Mouse (Mus musculus) MEL (cell line): ENCODE data around the gene Olfr12. TPM values are rescaled to one million over a fixed set of nuclear protein-coding genes. Genes with fewer than 3 reads are reported as not detected.

Source experiments
- DNase-seq: peaks from one replicate; pipeline ENCODE4 v3.0.0; 2011; ENCODE audit warnings: low read depth, low spot score
- H3K27ac ChIP-seq: 2 replicates; pipeline ENCODE4 v1.5.1; 2012; ENCODE audit warnings: low read depth, mild to moderate bottlenecking, control low read depth, low read length, moderate library complexity; ENCODE audit not compliant: control insufficient read depth
- H3K27me3 ChIP-seq, 2 experiments: fragments of 150-350 bp in 1 of 2; sonication (generic) in 1 of 2; 2 replicates each; pipeline ENCODE4 v1.6.1; 2012; ENCODE audit warnings: low read length in 2 of 2, mild to moderate bottlenecking in 2 of 2, improper control_type of control experiment in 1 of 2, moderate library complexity in 1 of 2; ENCODE audit not compliant: insufficient read depth in 2 of 2, control insufficient read depth in 1 of 2
- H3K36me3 ChIP-seq, 2 experiments: 2 replicates each; pipeline ENCODE4 v1.6.1; 2012 to 2014; ENCODE audit warnings: low read length in 2 of 2, improper control_type of control experiment in 1 of 2, inconsistent platforms in 1 of 2, mild to moderate bottlenecking in 1 of 2; ENCODE audit not compliant: insufficient read depth in 2 of 2, control insufficient read depth in 1 of 2
- H3K4me1 ChIP-seq, 2 experiments: fragments of 150-350 bp in 1 of 2; sonication (generic) in 1 of 2; 2 replicates each; pipeline ENCODE4 v1.6.1; 2012; ENCODE audit warnings: low read length in 2 of 2, improper control_type of control experiment in 1 of 2, mild to moderate bottlenecking in 1 of 2; ENCODE audit not compliant: insufficient read depth in 2 of 2, control insufficient read depth in 1 of 2
- H3K4me3 ChIP-seq, 2 experiments: fragments of 150-350 bp in 1 of 2; sonication (generic) in 1 of 2; 2 replicates each; pipeline ENCODE4 v1.5.1; 2012; ENCODE audit warnings: low read depth in 2 of 2, low read length in 2 of 2, mild to moderate bottlenecking in 2 of 2, moderate library complexity in 2 of 2, control low read depth in 1 of 2, improper control_type of control experiment in 1 of 2; ENCODE audit not compliant: control insufficient read depth in 1 of 2, insufficient read depth in 1 of 2
- H3K79me2 ChIP-seq: 2 replicates; pipeline ENCODE4 v1.6.1; 2012; ENCODE audit warnings: mild to moderate bottlenecking, low read length, moderate library complexity; ENCODE audit not compliant: control insufficient read depth, poor library complexity, insufficient read depth
- H3K9ac ChIP-seq: 2 replicates; pipeline ENCODE4 v1.6.1; 2012; ENCODE audit warnings: low read depth, mild to moderate bottlenecking, control low read depth, low read length, moderate library complexity; ENCODE audit not compliant: control insufficient read depth, poor library complexity, severe bottlenecking
- H3K9me3 ChIP-seq: fragments of 150-350 bp; sonication (generic); replicated peaks from 2 replicates; pipeline ENCODE4 v1.6.1; 2012; ENCODE audit warnings: mild to moderate bottlenecking, low read length, improper control_type of control experiment, moderate library complexity; ENCODE audit not compliant: insufficient read depth
- BHLHE40 ChIP-seq: IDR thresholded peaks from 2 replicates; pipeline ENCODE4 v1.6.1; 2012; ENCODE audit warnings: low read depth, mild to moderate bottlenecking, inconsistent platforms, low read length, improper control_type of control experiment, borderline replicate concordance
- CHD1 ChIP-seq: IDR thresholded peaks from 2 replicates; pipeline ENCODE4 v1.6.1; 2012; ENCODE audit warnings: low read depth, mild to moderate bottlenecking, inconsistent platforms, low read length, improper control_type of control experiment
- CHD2 ChIP-seq: IDR thresholded peaks from 2 replicates; pipeline ENCODE4 v1.6.1; 2011; ENCODE audit warnings: low read length, improper control_type of control experiment
- E2F4 ChIP-seq: IDR thresholded peaks from 2 replicates; pipeline ENCODE4 v1.6.1; 2011; ENCODE audit warnings: low read depth, low read length, improper control_type of control experiment, borderline replicate concordance
- ELF1 ChIP-seq: IDR thresholded peaks from 2 replicates; pipeline ENCODE4 v1.6.1; 2014; ENCODE audit warnings: low read depth, mild to moderate bottlenecking, inconsistent platforms, low read length, improper control_type of control experiment, moderate library complexity
- EP300 ChIP-seq, 2 experiments: IDR thresholded peaks; 2 replicates each; pipeline ENCODE4 v1.6.1; 2011; ENCODE audit warnings: improper control_type of control experiment in 2 of 2, low read length in 2 of 2, low read depth in 1 of 2, mild to moderate bottlenecking in 1 of 2
- ETS1 ChIP-seq: IDR thresholded peaks from 2 replicates; pipeline ENCODE4 v1.6.1; 2012; ENCODE audit warnings: low read depth, mild to moderate bottlenecking, inconsistent platforms, low read length, improper control_type of control experiment, moderate library complexity
- GABPA ChIP-seq: IDR thresholded peaks from 2 replicates; pipeline ENCODE4 v1.6.1; 2012; ENCODE audit warnings: low read depth, mild to moderate bottlenecking, inconsistent platforms, low read length, improper control_type of control experiment, moderate library complexity
- GATA1 ChIP-seq: IDR thresholded peaks from 2 replicates; pipeline ENCODE4 v1.6.1; 2011; ENCODE audit warnings: low read depth, low read length, improper control_type of control experiment
- HCFC1 ChIP-seq: IDR thresholded peaks from 2 replicates; pipeline ENCODE4 v1.6.1; 2012; ENCODE audit warnings: low read depth, mild to moderate bottlenecking, inconsistent platforms, low read length, improper control_type of control experiment, moderate library complexity
- JUND ChIP-seq: IDR thresholded peaks from 2 replicates; pipeline ENCODE4 v1.6.1; 2011; ENCODE audit warnings: low read depth, mild to moderate bottlenecking, improper control_type of control experiment, low read length
- MAX ChIP-seq: IDR thresholded peaks from 2 replicates; pipeline ENCODE4 v1.6.1; 2011; ENCODE audit warnings: low read length, improper control_type of control experiment
- MAZ ChIP-seq: IDR thresholded peaks from 2 replicates; pipeline ENCODE4 v1.6.1; 2012; ENCODE audit warnings: low read depth, mild to moderate bottlenecking, inconsistent platforms, low read length, improper control_type of control experiment
- MEF2A ChIP-seq: IDR thresholded peaks from 2 replicates; pipeline ENCODE4 v1.6.1; 2014; ENCODE audit warnings: low read depth, mild to moderate bottlenecking, inconsistent platforms, low read length, improper control_type of control experiment; ENCODE audit not compliant: poor library complexity, insufficient replicate concordance, severe bottlenecking; ENCODE audit errors: extremely low read depth
- MXI1 ChIP-seq: IDR thresholded peaks from 2 replicates; pipeline ENCODE4 v1.6.1; 2011; ENCODE audit warnings: mild to moderate bottlenecking, low read depth, low read length, improper control_type of control experiment
- MYB ChIP-seq: IDR thresholded peaks from 2 replicates; pipeline ENCODE4 v1.6.1; 2011; ENCODE audit warnings: mild to moderate bottlenecking, low read depth, low read length, improper control_type of control experiment
- MYC ChIP-seq: IDR thresholded peaks from 2 replicates; pipeline ENCODE4 v1.6.1; 2011; ENCODE audit warnings: low read depth, mild to moderate bottlenecking, low read length, improper control_type of control experiment, moderate library complexity
- NELFE ChIP-seq: IDR thresholded peaks from 2 replicates; pipeline ENCODE4 v1.6.1; 2011; ENCODE audit warnings: low read depth, low read length, improper control_type of control experiment
- NRF1 ChIP-seq: IDR thresholded peaks from 2 replicates; pipeline ENCODE4 v1.6.1; 2014; ENCODE audit warnings: low read depth, mild to moderate bottlenecking, inconsistent platforms, low read length, improper control_type of control experiment, moderate library complexity; ENCODE audit not compliant: poor library complexity, insufficient read depth, severe bottlenecking
- POLR2A ChIP-seq, 2 experiments: IDR thresholded peaks; 2 replicates each; pipeline ENCODE4 v1.6.1; 2011 to 2012; ENCODE audit warnings: low read length in 2 of 2, mild to moderate bottlenecking in 2 of 2, control low read depth in 1 of 2, improper control_type of control experiment in 1 of 2, low read depth in 1 of 2, moderate library complexity in 1 of 2; ENCODE audit not compliant: control insufficient read depth in 1 of 2, insufficient read depth in 1 of 2, poor library complexity in 1 of 2
- POLR2AphosphoS2 ChIP-seq: IDR thresholded peaks from 2 replicates; pipeline ENCODE4 v1.6.1; 2011; ENCODE audit warnings: low read length, improper control_type of control experiment
- POLR2AphosphoS5 ChIP-seq: IDR thresholded peaks from 2 replicates; pipeline ENCODE4 v1.6.1; 2012; ENCODE audit warnings: low read depth, borderline replicate concordance, mild to moderate bottlenecking, inconsistent platforms, low read length, moderate library complexity, mixed read lengths
- RAD21 ChIP-seq: IDR thresholded peaks from 2 replicates; pipeline ENCODE4 v1.6.1; 2011; ENCODE audit warnings: mild to moderate bottlenecking, low read depth, low read length, improper control_type of control experiment
- RCOR1 ChIP-seq: IDR thresholded peaks from 2 replicates; pipeline ENCODE4 v1.6.1; 2012; ENCODE audit warnings: low read depth, mild to moderate bottlenecking, inconsistent platforms, low read length, improper control_type of control experiment
- SIN3A ChIP-seq: IDR thresholded peaks from 2 replicates; pipeline ENCODE4 v1.6.1; 2012; ENCODE audit warnings: low read length, improper control_type of control experiment, inconsistent platforms
- SMC3 ChIP-seq: IDR thresholded peaks from 2 replicates; pipeline ENCODE4 v1.6.1; 2011; ENCODE audit warnings: low read depth, low read length, improper control_type of control experiment
- TAL1 ChIP-seq: IDR thresholded peaks from 2 replicates; pipeline ENCODE4 v1.6.1; 2012; ENCODE audit warnings: mild to moderate bottlenecking, inconsistent platforms, low read length, moderate library complexity, mixed read lengths
- TBP ChIP-seq: IDR thresholded peaks from 2 replicates; pipeline ENCODE4 v1.8.0; 2011; ENCODE audit warnings: low read depth, low read length, improper control_type of control experiment
- TCF12 ChIP-seq: IDR thresholded peaks from 2 replicates; pipeline ENCODE4 v1.6.1; 2014; ENCODE audit warnings: low read depth, mild to moderate bottlenecking, inconsistent platforms, low read length, improper control_type of control experiment, moderate library complexity
- UBTF ChIP-seq: IDR thresholded peaks from 2 replicates; pipeline ENCODE4 v1.6.1; 2012; ENCODE audit warnings: low read depth, mild to moderate bottlenecking, inconsistent platforms, low read length, improper control_type of control experiment, moderate library complexity, borderline replicate concordance; ENCODE audit not compliant: insufficient read depth
- USF1 ChIP-seq: IDR thresholded peaks from 2 replicates; pipeline ENCODE4 v1.6.1; 2014; ENCODE audit warnings: low read depth, mild to moderate bottlenecking, inconsistent platforms, low read length, improper control_type of control experiment, moderate library complexity
- USF2 ChIP-seq, 2 experiments: IDR thresholded peaks; 2 replicates each; pipeline ENCODE4 v1.6.1; 2011 to 2012; ENCODE audit warnings: improper control_type of control experiment in 2 of 2, low read length in 2 of 2, borderline replicate concordance in 1 of 2, inconsistent platforms in 1 of 2, low read depth in 1 of 2, mild to moderate bottlenecking in 1 of 2; ENCODE audit not compliant: insufficient read depth in 1 of 2
- ZC3H11A ChIP-seq: IDR thresholded peaks from 2 replicates; pipeline ENCODE4 v1.6.1; 2012; ENCODE audit warnings: low read depth, mild to moderate bottlenecking, inconsistent platforms, low read length, improper control_type of control experiment
- ZKSCAN1 ChIP-seq: IDR thresholded peaks from 2 replicates; pipeline ENCODE4 v1.6.1; 2012; ENCODE audit warnings: low read depth, mild to moderate bottlenecking, inconsistent platforms, low read length, improper control_type of control experiment, moderate library complexity
- ZMIZ1 ChIP-seq: IDR thresholded peaks from 2 replicates; pipeline ENCODE4 v1.6.1; 2012; ENCODE audit warnings: low read depth, mild to moderate bottlenecking, inconsistent platforms, low read length, improper control_type of control experiment, moderate library complexity
- ZNF384 ChIP-seq: IDR thresholded peaks from 2 replicates; pipeline ENCODE4 v1.6.1; 2012; ENCODE audit warnings: low read depth, mild to moderate bottlenecking, inconsistent platforms, low read length, improper control_type of control experiment
- polyA plus RNA-seq, 2 experiments: library from polyadenylated mRNA; stranded (reverse) in 1 of 2; unstranded in 1 of 2; fragments of >175 nt in 1 of 2; fragments of >200 nt in 1 of 2; gene quantifications; 2 replicates each; pipeline versions ENCODE4 v1.2.1 to v1.2.4; 2012; ENCODE audit warnings: low replicate concordance in 2 of 2, low read depth in 1 of 2; ENCODE audit not compliant: insufficient read length in 2 of 2, insufficient read depth in 1 of 2, missing spikeins in 1 of 2
- total RNA-seq: library from RNA; depleted of rRNA; stranded (reverse); fragments of 300-350 nt; gene quantifications from 2 replicates; pipeline ENCODE4 v1.2.3, GENCODE M21; 2012

Gene Olfr12
- total and polyA plus RNA-seq, 3 experiments: not detected

GRCm38 (mm10) chr1:92641514-92642272 is 24.1 kb downstream of the Olfr12 start, which contains the start of gene Cops9:
Cops9 (minus strand) TSS chr1:92641985.
- H3K9ac ChIP-seq: peak within 1 kb of the TSS; percentile 82
- H3K79me2 ChIP-seq: peaks cover 30% of the 10 kb centered on the region
- H3K9me3 ChIP-seq: no peaks in the 10 kb centered on the region
- H3K4me1 ChIP-seq: peaks cover 0 to 18% of the 10 kb centered on the region in 2 experiments; a peak in 3 of 4 replicates
- H3K4me3 ChIP-seq: peak within 1 kb of the TSS; percentile 73 to 81
- H3K36me3 ChIP-seq: peaks cover 0 to 14% of the 10 kb centered on the region in 2 experiments; a peak in 3 of 4 replicates
- DNase-seq: peak; percentile 97
- H3K27ac ChIP-seq: peak within 1 kb of the TSS; percentile 78
- no peaks in the 10 kb centered on the region for H3K27me3 ChIP-seq
- TF ChIP-seq CHD1 (no peak), USF2 (IDR thresholded peaks at IDR 0.05; ENCODE audit: borderline replicate concordance in 1 of 2, insufficient read depth in 1 of 2, low read depth in 1 of 2, low read length in 2 of 2) (no peak), BHLHE40 (no peak), TAL1 (no peak), POLR2A (IDR thresholded peaks at IDR 0.05; ENCODE audit: control insufficient read depth in 1 of 2, insufficient read depth in 1 of 2, low read depth in 1 of 2, low read length in 2 of 2, poor library complexity in 1 of 2) (peak; percentile 94 to 95), ZNF384 (no peak), ZMIZ1 (peak; percentile 77), TCF12 (peak; percentile 70), ETS1 (0 out of 2 replicates have a peak, but pooled peaks have one; percentile 0), ZKSCAN1 (no peak), NRF1 (no peak), MAZ (no peak), RCOR1 (no peak), EP300 (IDR thresholded peaks at IDR 0.05; ENCODE audit: low read depth in 1 of 2, low read length in 2 of 2) (no peak), RAD21 (no peak), USF1 (no peak), E2F4 (no peak), GABPA (peak; percentile 30; the same call in 1 of the 2 replicates), UBTF (no peak), SIN3A (peak; percentile 88), MEF2A (no peak), GATA1 (peak; percentile 91), MYB (peak; percentile 26; the same call in 1 of the 2 replicates), MYC (peak; percentile 64; the same call in 1 of the 2 replicates), HCFC1 (peak; percentile 93), ELF1 (peak; percentile 79), MXI1 (peak; percentile 54), POLR2AphosphoS5 (no peak), NELFE (peak; percentile 96), SMC3 (no peak), POLR2AphosphoS2 (peak; percentile 73; the same call in 1 of the 2 replicates), CHD2 (no peak), TBP (peak; percentile 87), ZC3H11A (no peak), MAX (0 out of 2 replicates have a peak, but pooled peaks have one; percentile 38), JUND (no peak)
